Mouse (Mus musculus): ENCODE data around the gene Limch1. TPM values are rescaled to one million over a fixed set of nuclear protein-coding genes. Genes with fewer than 3 reads are reported as not detected.

Gene Limch1
- total and polyA plus RNA-seq, 2 experiments from 2014 or later = 62.8 to 133 TPM

GRCm38 (mm10) chr5:66765911-66766310 lies 20.3 kb downstream of the Limch1 start:
- Histone ChIP-seq H3K4me3 (ENCODE audit: low read depth, low read length) (no peak overlapping the region), H3K9ac (no peak overlapping the region), H3K4me2 (ENCODE audit: low read depth) (no peak overlapping the region), H3K36me3 (ENCODE audit: insufficient read depth) (no peaks in the 10 kb centered on the region), H3K27me3 (ENCODE audit: insufficient read depth, low read length) (no peaks in the 10 kb centered on the region), H3K27ac (ENCODE audit: low read depth, low read length) (no peak overlapping the region), H3K9me3 (ENCODE audit: low read length) (no peaks in the 10 kb centered on the region), H3K4me1 (ENCODE audit: insufficient read depth) (no peaks in the 10 kb centered on the region)
- DNase-seq = no peak
- ATAC-seq = no peak
- WGBS = 62% methylated on average over 2 of the region's 2 CpGs
- no peak for TF ChIP-seq CTCF (IDR thresholded peaks at IDR 0.05; ENCODE audit: low read depth)

GRCm38 (mm10) chr5:66768034-66768433 lies 22.4 kb downstream of the Limch1 start:
- no peak overlapping the region for H3K9ac ChIP-seq
- H3K4me1 ChIP-seq (ENCODE audit: insufficient read depth) = no peaks in the 10 kb centered on the region
- no peaks in the 10 kb centered on the region for H3K9me3 ChIP-seq (ENCODE audit: low read length)
- no peak overlapping the region for H3K4me3 ChIP-seq (ENCODE audit: low read depth, low read length)
- DNase-seq (no peak), ATAC-seq (no peak)
- H3K27me3 ChIP-seq (ENCODE audit: insufficient read depth, low read length) = no peaks in the 10 kb centered on the region
- H3K36me3 ChIP-seq (ENCODE audit: insufficient read depth) = no peaks in the 10 kb centered on the region
- H3K27ac ChIP-seq (ENCODE audit: low read depth, low read length) = no peak overlapping the region
- no peak overlapping the region for H3K4me2 ChIP-seq (ENCODE audit: low read depth)
- WGBS = 15% methylated on average over 4 of the region's 4 CpGs
- TF ChIP-seq CTCF (IDR thresholded peaks at IDR 0.05; ENCODE audit: low read depth) = no peak

- Histone ChIP-seq H3K27me3 (ENCODE audit: insufficient read depth, low read length) (no peaks in the 10 kb centered on the region), H3K4me2 (ENCODE audit: low read depth) (no peak overlapping the region), H3K27ac (ENCODE audit: low read depth, low read length) (no peak overlapping the region), H3K4me3 (ENCODE audit: low read depth, low read length) (no peak overlapping the region), H3K4me1 (ENCODE audit: insufficient read depth) (no peaks in the 10 kb centered on the region), H3K9me3 (ENCODE audit: low read length) (no peaks in the 10 kb centered on the region), H3K9ac (no peak overlapping the region), H3K36me3 (ENCODE audit: insufficient read depth) (no peaks in the 10 kb centered on the region)
- TF ChIP-seq CTCF (IDR thresholded peaks at IDR 0.05; ENCODE audit: low read depth) = no peak
- WGBS = 56% methylated on average over 4 of the region's 4 CpGs
- no peak for DNase-seq
- ATAC-seq = no peak
Measured at GRCm38 (mm10) chr5:66769070-66769469, 23.4 kb downstream of the Limch1 start.

- DNase-seq = no peak
- no peaks in the 10 kb centered on the region for H3K9me3 ChIP-seq (ENCODE audit: low read length)
- no peak overlapping the region for H3K4me3 ChIP-seq (ENCODE audit: low read depth, low read length)
- H3K4me1 ChIP-seq (ENCODE audit: insufficient read depth) = no peaks in the 10 kb centered on the region
- no peaks in the 10 kb centered on the region for H3K36me3 ChIP-seq (ENCODE audit: insufficient read depth)
- ATAC-seq = no peak
- H3K9ac ChIP-seq = no peak overlapping the region
- no peak for TF ChIP-seq CTCF (IDR thresholded peaks at IDR 0.05; ENCODE audit: low read depth)
- WGBS = 85% methylated on average over 5 of the region's 5 CpGs
- no peaks in the 10 kb centered on the region for H3K27me3 ChIP-seq (ENCODE audit: insufficient read depth, low read length)
- no peak overlapping the region for H3K27ac ChIP-seq (ENCODE audit: low read depth, low read length)
- H3K4me2 ChIP-seq (ENCODE audit: low read depth) = no peak overlapping the region
Measured at GRCm38 (mm10) chr5:66769558-66769957, 23.9 kb downstream of the Limch1 start.

GRCm38 (mm10) chr5:66777999-66778710 lies 32.5 kb downstream of the Limch1 start:
- no peak overlapping the region for H3K4me2 ChIP-seq (ENCODE audit: low read depth)
- no peaks in the 10 kb centered on the region for H3K9me3 ChIP-seq (ENCODE audit: low read length)
- H3K27me3 ChIP-seq (ENCODE audit: insufficient read depth, low read length) = no peaks in the 10 kb centered on the region
- ATAC-seq (no peak), DNase-seq (no peak)
- H3K36me3 ChIP-seq (ENCODE audit: insufficient read depth) = no peaks in the 10 kb centered on the region
- no peak for TF ChIP-seq CTCF (IDR thresholded peaks at IDR 0.05; ENCODE audit: low read depth)
- 68% methylated on average over 10 of the region's 10 CpGs for WGBS
- no peaks in the 10 kb centered on the region for H3K4me1 ChIP-seq (ENCODE audit: insufficient read depth)
- no peak overlapping the region for H3K4me3 ChIP-seq (ENCODE audit: low read depth, low read length)
- no peak overlapping the region for H3K9ac ChIP-seq
- no peak overlapping the region for H3K27ac ChIP-seq (ENCODE audit: low read depth, low read length)

- Histone ChIP-seq H3K27me3 (ENCODE audit: insufficient read depth, low read length) (no peaks in the 10 kb centered on the region), H3K27ac (ENCODE audit: low read depth, low read length) (no peak overlapping the region), H3K4me2 (ENCODE audit: low read depth) (no peak overlapping the region), H3K9me3 (ENCODE audit: low read length) (no peaks in the 10 kb centered on the region), H3K4me1 (ENCODE audit: insufficient read depth) (no peaks in the 10 kb centered on the region), H3K36me3 (ENCODE audit: insufficient read depth) (no peaks in the 10 kb centered on the region), H3K4me3 (ENCODE audit: low read depth, low read length) (no peak overlapping the region), H3K9ac (no peak overlapping the region)
- ATAC-seq = no peak
- no peak for DNase-seq
- WGBS = 99% methylated on average over 4 of the region's 4 CpGs
- no peak for TF ChIP-seq CTCF (IDR thresholded peaks at IDR 0.05; ENCODE audit: low read depth)
Measured at GRCm38 (mm10) chr5:66780371-66780770, 34.7 kb downstream of the Limch1 start.

- Histone ChIP-seq H3K9ac (no peak overlapping the region), H3K36me3 (ENCODE audit: insufficient read depth) (no peaks in the 10 kb centered on the region), H3K4me3 (ENCODE audit: low read depth, low read length) (no peak overlapping the region), H3K27ac (ENCODE audit: low read depth, low read length) (no peak overlapping the region), H3K9me3 (ENCODE audit: low read length) (no peaks in the 10 kb centered on the region), H3K4me1 (ENCODE audit: insufficient read depth) (no peaks in the 10 kb centered on the region), H3K4me2 (ENCODE audit: low read depth) (no peak overlapping the region), H3K27me3 (ENCODE audit: insufficient read depth, low read length) (no peaks in the 10 kb centered on the region)
- ATAC-seq (no peak), DNase-seq (no peak)
- no peak for TF ChIP-seq CTCF (IDR thresholded peaks at IDR 0.05; ENCODE audit: low read depth)
- WGBS = 87% methylated on average over 1 of the region's 1 CpGs
Measured at GRCm38 (mm10) chr5:66781507-66781906, 35.9 kb downstream of the Limch1 start.
